Mouse (Mus musculus) heart, embryonic 13.5 days (tissue): Measurements from ENCODE around the gene Uncx. TPM values are rescaled to one million over a fixed set of nuclear protein-coding genes. Genes with fewer than 3 reads are reported as not detected.
"Not testable (repeated sequence)": the region's sequence is repeated elsewhere in the genome, so short reads cannot be mapped to it uniquely, and the experiment has no call there.

Experiments
- ATAC-seq: fragments of 200-750 bp; cut with Nextera tagmentation; 2 replicates; pipeline ENCODE4 v1.8.0; 2017; ENCODE audit warnings: moderate TSS enrichment; ENCODE audit not compliant: insufficient number of reproducible peaks, low FRiP score, low TSS enrichment; ENCODE audit errors: extremely low read depth
- H3K27ac ChIP-seq: fragments of 300-500 bp; sonication (generic); replicated peaks from 2 replicates; pipeline ENCODE4 v1.5.1; 2015; ENCODE audit warnings: moderate library complexity, mild to moderate bottlenecking, inconsistent platforms
- H3K27me3 ChIP-seq: fragments of 300-500 bp; sonication (generic); replicated peaks from 2 replicates; pipeline ENCODE4 v1.6.1; 2015; ENCODE audit warnings: mild to moderate bottlenecking, inconsistent platforms
- H3K36me3 ChIP-seq: fragments of 300-500 bp; sonication (generic); 2 replicates; pipeline ENCODE4 v1.6.1; 2015; ENCODE audit warnings: mild to moderate bottlenecking, inconsistent platforms
- H3K4me1 ChIP-seq: fragments of 300-500 bp; sonication (generic); 2 replicates; pipeline ENCODE4 v1.6.1; 2015; ENCODE audit warnings: inconsistent platforms
- H3K4me2 ChIP-seq: fragments of 300-500 bp; sonication (generic); 2 replicates; pipeline ENCODE4 v1.6.1; 2015; ENCODE audit warnings: inconsistent platforms, mild to moderate bottlenecking, moderate library complexity
- H3K4me3 ChIP-seq: fragments of 300-500 bp; sonication (generic); 2 replicates; pipeline ENCODE4 v1.5.1; 2015; ENCODE audit warnings: moderate library complexity, mild to moderate bottlenecking, inconsistent platforms
- H3K9ac ChIP-seq: fragments of 300-500 bp; sonication (generic); 2 replicates; pipeline ENCODE4 v1.6.1; 2015; ENCODE audit warnings: inconsistent platforms, mild to moderate bottlenecking, moderate library complexity
- H3K9me3 ChIP-seq: fragments of 300-500 bp; sonication (generic); 2 replicates; pipeline ENCODE4 v1.6.1; 2016; ENCODE audit warnings: inconsistent platforms
- WGBS: fragments of 180-500 bp; shearing (Covaris S2); methylation state at CpG from one replicate; pipeline ENCODE4 v1.1.7; 2015; ENCODE audit warnings: mixed read lengths; 5-methylcytosine and 5-hydroxymethylcytosine counted together
- polyA plus RNA-seq: library from polyadenylated mRNA; unstranded; fragments of >200 nt; fragmentation: Nextera tagmentation; extraction: Ambion mirVana; gene quantifications from 2 replicates; pipeline ENCODE4 v1.2.1, GENCODE M21; 2015

Gene Uncx
- polyA plus RNA-seq, 1 experiment from 2014 or later, result not detected

DNA sequence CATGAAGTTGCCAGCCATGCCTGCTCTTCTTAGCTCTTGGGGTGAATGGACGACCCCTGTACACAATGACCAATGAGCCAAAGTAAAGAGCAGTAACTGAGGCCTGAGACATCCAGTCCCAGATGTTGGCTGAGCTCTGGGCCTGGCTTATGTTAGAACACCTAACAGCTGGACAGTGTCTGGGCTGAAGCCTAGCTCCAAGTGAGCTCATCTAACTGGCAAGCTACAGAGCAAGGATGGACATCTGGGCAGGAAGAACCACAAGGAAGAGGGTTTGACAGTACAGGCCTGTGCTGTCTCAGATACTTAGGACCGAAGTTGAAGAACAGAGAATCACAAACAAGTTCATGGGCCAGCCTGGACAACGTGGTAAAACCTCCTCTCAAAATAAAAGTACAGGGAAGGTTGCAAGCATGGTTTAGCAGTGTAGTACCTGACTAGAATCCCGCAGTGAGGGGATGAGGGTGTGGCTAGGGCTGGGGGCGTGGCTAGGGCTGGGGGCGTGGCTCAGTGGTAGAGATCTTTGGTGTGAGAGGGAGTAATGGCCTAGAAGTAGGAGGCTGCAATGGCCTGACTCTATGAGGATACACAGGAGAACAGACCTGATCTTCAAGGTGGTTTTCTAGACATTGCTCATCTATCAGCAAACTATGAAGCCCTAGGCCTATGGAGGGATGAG lies 47.5 kb downstream of the Uncx start:
- H3K9me3 ChIP-seq, H3K4me1 ChIP-seq, ATAC-seq, H3K9ac ChIP-seq, H3K36me3 ChIP-seq, H3K4me3 ChIP-seq, H3K27ac ChIP-seq, H3K4me2 ChIP-seq: not testable (repeated sequence)
- H3K27me3 ChIP-seq, result peaks cover 86% of the 10 kb centered on the region
- 36% methylated on average over 6 of the region's 6 CpGs for WGBS

GRCm38 (mm10) chr5:139592011-139592410 lies 48.7 kb downstream of the Uncx start:
- Histone ChIP-seq H3K4me2 (no peak overlapping the region), H3K36me3 (no peaks in the 10 kb centered on the region), H3K4me3 (no peak overlapping the region), H3K9ac (no peak overlapping the region), H3K4me1 (peaks cover 6% of the 10 kb centered on the region), H3K27me3 (peaks cover 86% of the 10 kb centered on the region), H3K27ac (no peak overlapping the region), H3K9me3 (peaks cover 2% of the 10 kb centered on the region; the same call in 1 of the 2 replicates)
- WGBS, result 69% methylated on average over 3 of the region's 3 CpGs
- ATAC-seq, result no peak

GRCm38 (mm10) chr5:139592850-139593249 lies 49.6 kb downstream of the Uncx start:
- H3K9ac ChIP-seq, result no peak overlapping the region
- peaks cover 6% of the 10 kb centered on the region for H3K4me1 ChIP-seq
- H3K27me3 ChIP-seq, result peaks cover 91% of the 10 kb centered on the region
- no peak for ATAC-seq
- H3K9me3 ChIP-seq, result no peaks in the 10 kb centered on the region
- no peaks in the 10 kb centered on the region for H3K36me3 ChIP-seq
- no peak overlapping the region for H3K27ac ChIP-seq
- H3K4me2 ChIP-seq, result no peak overlapping the region
- WGBS, result 60% methylated on average over 3 of the region's 3 CpGs
- no peak overlapping the region for H3K4me3 ChIP-seq

GRCm38 (mm10) chr5:139593746-139594145 lies 50.5 kb downstream of the Uncx start:
- Histone ChIP-seq H3K4me3 (peak overlapping the region; percentile 6; the same call in 1 of the 2 replicates), H3K9me3 (no peaks in the 10 kb centered on the region), H3K36me3 (no peaks in the 10 kb centered on the region), H3K27ac (no peak overlapping the region), H3K27me3 (peaks cover 92% of the 10 kb centered on the region), H3K4me1 (peaks cover 6% of the 10 kb centered on the region), H3K9ac (0 out of 2 replicates have a peak overlapping the region, but pooled peaks have one; percentile 19), H3K4me2 (peak overlapping the region; percentile 33; the same call in 1 of the 2 replicates)
- WGBS, result 4% methylated on average over 21 of the region's 21 CpGs
- no peak for ATAC-seq

DNA sequence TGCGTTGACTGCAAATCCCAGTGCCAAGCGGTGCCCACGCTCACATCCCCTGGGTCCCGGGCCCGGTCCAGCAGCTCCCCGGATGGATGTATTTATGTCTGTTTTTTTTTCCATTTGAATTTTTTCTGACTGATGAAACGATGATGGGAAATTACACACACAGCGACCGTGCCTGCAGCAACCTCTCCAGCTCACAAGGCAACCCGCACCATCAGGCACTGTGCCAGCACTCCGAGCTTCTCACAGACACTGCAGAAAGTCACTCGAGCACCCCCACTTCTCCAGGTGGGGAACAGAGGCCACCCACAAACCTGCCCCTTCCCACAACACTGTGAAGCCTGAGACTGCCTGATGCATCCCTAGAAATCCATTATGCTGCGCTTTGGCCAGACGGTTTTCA lies 51.7 kb downstream of the Uncx start:
- Histone ChIP-seq H3K4me2 (no peak overlapping the region), H3K27ac (no peak overlapping the region), H3K4me1 (peaks cover 16% of the 10 kb centered on the region), H3K36me3 (no peaks in the 10 kb centered on the region), H3K27me3 (peaks cover 96% of the 10 kb centered on the region), H3K9me3 (no peaks in the 10 kb centered on the region), H3K4me3 (no peak overlapping the region), H3K9ac (no peak overlapping the region)
- WGBS, result 77% methylated on average over 14 of the region's 14 CpGs
- no peak for ATAC-seq

Other genes starting within 250 kb of the Uncx start
- gene Adap1, start 217.9 kb upstream of the Uncx start, polyA plus RNA-seq, result 0.70 and 1.0 TPM in 2 replicates
- gene Cox19, start 192.1 kb upstream of the Uncx start, polyA plus RNA-seq, result 68.4 and 75.8 TPM in 2 replicates
- not detected in 2 replicates for gene Cyp2w1, start 190.9 kb upstream of the Uncx start, polyA plus RNA-seq
- gene Gpr146, start 165.8 kb upstream of the Uncx start, polyA plus RNA-seq, result 7.0 and 8.8 TPM in 2 replicates
- 0.24 and 0.34 TPM in 2 replicates for gene C130050O18Rik, start 138.2 kb upstream of the Uncx start, polyA plus RNA-seq
- gene Gper1, start 120.3 kb upstream of the Uncx start, polyA plus RNA-seq, result 0.90 and 1.2 TPM in 2 replicates
- 21.4 and 22.4 TPM in 2 replicates for gene 3110082I17Rik, start 83.0 kb upstream of the Uncx start, polyA plus RNA-seq
- 8.2 and 10.1 TPM in 2 replicates for gene Zfand2a, start 58.9 kb upstream of the Uncx start, polyA plus RNA-seq
- 1.7 TPM in 2 replicates for gene Micall2, start 192.8 kb downstream of the Uncx start, polyA plus RNA-seq
- gene Ints1, start 232.2 kb downstream of the Uncx start, polyA plus RNA-seq, result 15.6 and 19.1 TPM in 2 replicates
- gene Mafk, start 248.0 kb downstream of the Uncx start, polyA plus RNA-seq, result 17.6 and 21.7 TPM in 2 replicates